Mouse (Mus musculus) hindbrain, embryonic 13.5 days (tissue): Measurements from ENCODE around the gene Tmem106a. TPM values are rescaled to one million over a fixed set of nuclear protein-coding genes. Genes with fewer than 3 reads are reported as not detected.
"Not testable (repeated sequence)": the region's sequence is repeated elsewhere in the genome, so short reads cannot be mapped to it uniquely, and the experiment has no call there.

ENCODE experiments used
- ATAC-seq: fragments of 200-750 bp; cut with Nextera tagmentation; 2 replicates; pipeline ENCODE4 v1.8.0; 2017; ENCODE audit warnings: moderate TSS enrichment; ENCODE audit not compliant: low FRiP score
- H3K27ac ChIP-seq: fragments of 300-500 bp; sonication (generic); 2 replicates; pipeline ENCODE4 v1.5.1; 2015; ENCODE audit warnings: inconsistent platforms, mild to moderate bottlenecking, moderate library complexity
- H3K27me3 ChIP-seq: fragments of 300-500 bp; sonication (generic); 2 replicates; pipeline ENCODE4 v1.6.1; 2015; ENCODE audit warnings: mild to moderate bottlenecking, inconsistent platforms
- H3K36me3 ChIP-seq: fragments of 300-500 bp; sonication (generic); 2 replicates; pipeline ENCODE4 v1.6.1; 2015; ENCODE audit warnings: mild to moderate bottlenecking, inconsistent platforms
- H3K4me1 ChIP-seq: fragments of 300-500 bp; sonication (generic); replicated peaks from 2 replicates; pipeline ENCODE4 v1.6.1; 2015; ENCODE audit warnings: inconsistent platforms
- H3K4me2 ChIP-seq: fragments of 300-500 bp; sonication (generic); 2 replicates; pipeline ENCODE4 v1.6.1; 2015; ENCODE audit warnings: inconsistent platforms, mild to moderate bottlenecking, moderate library complexity
- H3K4me3 ChIP-seq: fragments of 300-500 bp; sonication (generic); 2 replicates; pipeline ENCODE4 v1.5.1; 2015; ENCODE audit warnings: mild to moderate bottlenecking, inconsistent platforms
- H3K9ac ChIP-seq: fragments of 300-500 bp; sonication (generic); 2 replicates; pipeline ENCODE4 v1.6.1; 2015; ENCODE audit warnings: mild to moderate bottlenecking, inconsistent platforms
- H3K9me3 ChIP-seq: fragments of 300-500 bp; sonication (generic); 2 replicates; pipeline ENCODE4 v1.6.1; 2016; ENCODE audit warnings: inconsistent platforms
- WGBS: fragments of 180-500 bp; shearing (Covaris S2); methylation state at CpG from one replicate; pipeline ENCODE4 v1.1.7; 2015; 5-methylcytosine and 5-hydroxymethylcytosine counted together
- polyA plus RNA-seq: library from polyadenylated mRNA; unstranded; fragments of >200 nt; fragmentation: Nextera tagmentation; extraction: Ambion mirVana; gene quantifications from 2 replicates; pipeline ENCODE4 v1.2.1, GENCODE M21; 2015

The Tmem106a gene
- polyA plus RNA-seq, 1 experiment from 2014 or later, result 3.4 TPM

- peak overlapping the region; percentile 90 for H3K27ac ChIP-seq
- no peaks in the 10 kb centered on the region for H3K9me3 ChIP-seq
- peak overlapping the region; percentile 61 for H3K4me3 ChIP-seq
- 0 out of 2 replicates have a peak, but pooled peaks have one; percentile 21 for ATAC-seq
- 8% methylated on average over 8 of the region's 8 CpGs for WGBS
- no peaks in the 10 kb centered on the region for H3K27me3 ChIP-seq
- H3K9ac ChIP-seq, result peak overlapping the region; percentile 68
- H3K36me3 ChIP-seq, result no peaks in the 10 kb centered on the region
- peak overlapping the region; percentile 95 for H3K4me2 ChIP-seq
- peaks cover 14% of the 10 kb centered on the region for H3K4me1 ChIP-seq
These were observed 44.6 kb downstream of the Tmem106a start for GRCm38 (mm10) chr11:101626649-101626994.

- peak within 1 kb of the TSS; percentile 95 for H3K4me2 ChIP-seq
- ATAC-seq, result peak; percentile 89
- H3K9ac ChIP-seq, result peak within 1 kb of the TSS; percentile 74
- H3K9me3 ChIP-seq, result no peaks in the 10 kb centered on the region
- H3K4me1 ChIP-seq, result peaks cover 14% of the 10 kb centered on the region
- H3K36me3 ChIP-seq, result no peaks in the 10 kb centered on the region
- WGBS, result under 1% methylated on average over 34 of the region's 34 CpGs
- peak within 1 kb of the TSS; percentile 90 for H3K27ac ChIP-seq
- H3K27me3 ChIP-seq, result no peaks in the 10 kb centered on the region
- peak within 1 kb of the TSS; percentile 61 for H3K4me3 ChIP-seq
These were observed 45.2 kb downstream of the Tmem106a start, which contains the start of gene Rdm1 for GRCm38 (mm10) chr11:101626995-101627856. Gene Rdm1, plus strand, starts transcription at chr11:101627195.

GRCm38 (mm10) chr11:101627857-101628559, 46.0 kb downstream of the Tmem106a start:
- ATAC-seq, result peak; percentile 31
- Histone ChIP-seq H3K9me3 (no peaks in the 10 kb centered on the region), H3K27me3 (no peaks in the 10 kb centered on the region), H3K27ac (peak overlapping the region; percentile 89), H3K4me2 (peak overlapping the region; percentile 95), H3K9ac (peak overlapping the region; percentile 74), H3K4me3 (peak overlapping the region; percentile 61), H3K4me1 (peaks cover 14% of the 10 kb centered on the region), H3K36me3 (no peaks in the 10 kb centered on the region; the same call in 1 of the 2 replicates)
- WGBS, result 1% methylated on average over 33 of the region's 33 CpGs

GRCm38 (mm10) chr11:101628733-101629417, 46.8 kb downstream of the Tmem106a start:
- H3K4me2 ChIP-seq, result peak overlapping the region; percentile 95
- peak overlapping the region; percentile 61 for H3K4me3 ChIP-seq

GRCm38 (mm10) chr11:101635660-101636059, 53.6 kb downstream of the Tmem106a start:
- Histone ChIP-seq H3K27ac (no peak overlapping the region), H3K9ac (no peak overlapping the region), H3K36me3 (no peaks in the 10 kb centered on the region; the same call in 1 of the 2 replicates), H3K9me3 (no peaks in the 10 kb centered on the region), H3K4me2 (no peak overlapping the region), H3K4me1 (0 out of 2 replicates have a peak, but pooled peaks cover under 1% of the 10 kb centered on the region), H3K4me3 (no peak overlapping the region), H3K27me3 (no peaks in the 10 kb centered on the region)
- 82% methylated on average over 10 of the region's 10 CpGs for WGBS
- no peak for ATAC-seq

More at GRCm38 (mm10) chr11:101628733-101629417, 46.8 kb downstream of the Tmem106a start:
- 74% methylated on average over 4 of the region's 5 CpGs for WGBS
- peaks cover 14% of the 10 kb centered on the region for H3K4me1 ChIP-seq
- not testable (repeated sequence) for H3K27ac ChIP-seq, H3K9ac ChIP-seq, H3K36me3 ChIP-seq, H3K9me3 ChIP-seq, H3K27me3 ChIP-seq, ATAC-seq

GRCm38 (mm10) chr11:101639761-101640160, 57.7 kb downstream of the Tmem106a start:
- no peak overlapping the region for H3K4me2 ChIP-seq
- no peaks in the 10 kb centered on the region for H3K9me3 ChIP-seq
- no peak overlapping the region for H3K9ac ChIP-seq
- H3K4me3 ChIP-seq, result no peak overlapping the region
- WGBS, result 94% methylated on average over 4 of the region's 4 CpGs
- peaks cover 10% of the 10 kb centered on the region; the same call in 1 of the 2 replicates for H3K4me1 ChIP-seq
- no peaks in the 10 kb centered on the region for H3K27me3 ChIP-seq
- no peak for ATAC-seq
- H3K27ac ChIP-seq, result no peak overlapping the region
- no peaks in the 10 kb centered on the region; the same call in 1 of the 2 replicates for H3K36me3 ChIP-seq

- H3K36me3 ChIP-seq, H3K27me3 ChIP-seq, H3K4me1 ChIP-seq, H3K9me3 ChIP-seq: not testable (repeated sequence)
- Histone ChIP-seq H3K9ac (peak overlapping the region; percentile 68), H3K27ac (peak overlapping the region; percentile 86), H3K4me2 (peak overlapping the region; percentile 49), H3K4me3 (peak overlapping the region; percentile 34)
- 5% methylated on average over 53 of the region's 53 CpGs for WGBS
- peak; percentile 82 for ATAC-seq
These were observed 59.0 kb downstream of the Tmem106a start for GRCm38 (mm10) chr11:101640857-101641709.

Other genes with a start within 250 kb of the Tmem106a start
- gene G6pc, start 214.7 kb upstream of the Tmem106a start, polyA plus RNA-seq, result not detected in 2 replicates
- 91.5 and 96.2 TPM in 2 replicates for gene Aarsd1, start 164.6 kb upstream of the Tmem106a start, polyA plus RNA-seq
- gene Gm27029, start 157.4 kb upstream of the Tmem106a start, polyA plus RNA-seq, result 4.8 and 8.0 TPM in 2 replicates
- gene Rundc1, start 157.2 kb upstream of the Tmem106a start, polyA plus RNA-seq, result 28.6 and 29.8 TPM in 2 replicates
- 2.3 and 2.8 TPM in 2 replicates for gene Ptges3l, start 156.9 kb upstream of the Tmem106a start, polyA plus RNA-seq
- 301 and 310 TPM in 2 replicates for gene Rpl27, start 139.9 kb upstream of the Tmem106a start, polyA plus RNA-seq
- gene Ifi35, start 133.8 kb upstream of the Tmem106a start, polyA plus RNA-seq, result 3.7 and 4.0 TPM in 2 replicates
- 108 and 111 TPM in 2 replicates for gene Rnd2, start 117.2 kb upstream of the Tmem106a start, polyA plus RNA-seq
- gene Vat1, start 116.0 kb upstream of the Tmem106a start, polyA plus RNA-seq, result 92.1 and 96.6 TPM in 2 replicates
- gene Brca1, start 30.3 kb upstream of the Tmem106a start, polyA plus RNA-seq, result 2.9 TPM in 2 replicates
- 98.7 and 104 TPM in 2 replicates for gene Nbr1, start 30.1 kb upstream of the Tmem106a start, polyA plus RNA-seq
- gene Gm11634, start 17.0 kb downstream of the Tmem106a start, polyA plus RNA-seq, result not detected in 2 replicates
- 15.5 and 18.9 TPM in 2 replicates for gene Rdm1, start 45.0 kb downstream of the Tmem106a start, polyA plus RNA-seq
- gene Arl4d, start 83.3 kb downstream of the Tmem106a start, polyA plus RNA-seq, result 8.0 and 10.7 TPM in 2 replicates
- gene Dhx8, start 150.7 kb downstream of the Tmem106a start, polyA plus RNA-seq, result 35.1 and 39.7 TPM in 2 replicates
- gene Etv4, start 203.1 kb downstream of the Tmem106a start, polyA plus RNA-seq, result 4.5 and 6.4 TPM in 2 replicates